Mouse (Mus musculus) erythroblast, embryonic 14.5 days (primary cell): ENCODE results near the gene Neto2. TPM values are rescaled to one million over a fixed set of nuclear protein-coding genes. Genes with fewer than 3 reads are reported as not detected.

Experiments used
- H3K27me3 ChIP-seq: 2 replicates; pipeline ENCODE4 v1.6.1; 2012; ENCODE audit warnings: inconsistent platforms; ENCODE audit not compliant: control insufficient read depth
- H3K36me3 ChIP-seq: 2 replicates; pipeline ENCODE4 v1.6.1; 2012; ENCODE audit warnings: mild to moderate bottlenecking, inconsistent platforms; ENCODE audit not compliant: control insufficient read depth
- H3K4me1 ChIP-seq: 2 replicates; pipeline ENCODE4 v1.6.1; 2012; ENCODE audit warnings: inconsistent platforms; ENCODE audit not compliant: control insufficient read depth
- H3K4me3 ChIP-seq: replicated peaks from 2 replicates; pipeline ENCODE3; 2012; ENCODE audit warnings: moderate library complexity, mild to moderate bottlenecking, inconsistent platforms
- H3K9me3 ChIP-seq: 2 replicates; pipeline ENCODE4 v1.6.1; 2012; ENCODE audit warnings: low read length, inconsistent platforms, mixed read lengths; ENCODE audit not compliant: control insufficient read depth
- GATA1 ChIP-seq: IDR thresholded peaks from 2 replicates; pipeline ENCODE4 v1.6.1; 2012; ENCODE audit warnings: low read length, inconsistent platforms, mixed read lengths
- TAL1 ChIP-seq: IDR thresholded peaks from 3 replicates; pipeline ENCODE4 v1.6.1; 2012; ENCODE audit warnings: low read length, inconsistent platforms, mixed read lengths
- polyA plus RNA-seq: library from polyadenylated mRNA; stranded (reverse); fragments of >175 nt; gene quantifications from 2 replicates; pipeline ENCODE4 v1.2.3, GENCODE M21; 2012

The Neto2 gene
- polyA plus RNA-seq, 1 experiment = 0.01 TPM

DNA sequence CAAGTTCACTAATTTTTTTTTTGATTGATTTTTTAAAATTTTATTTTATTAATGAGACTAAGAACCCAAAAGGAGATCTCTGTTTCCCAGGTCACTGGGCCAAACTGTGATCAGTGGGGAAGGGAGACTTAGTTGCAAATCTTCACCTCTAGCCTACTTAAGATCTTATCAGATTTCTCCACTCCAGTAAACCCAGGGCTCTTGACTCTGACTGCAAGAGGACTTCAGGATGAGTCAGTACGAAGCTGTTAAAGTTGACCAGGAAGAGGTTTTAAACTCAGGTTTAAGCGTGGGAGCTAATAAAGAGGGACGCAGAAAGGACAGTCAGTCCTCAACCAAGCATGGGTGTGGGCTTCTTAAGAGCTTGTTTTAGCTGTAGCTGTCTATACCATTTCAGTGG, 107.4 kb downstream of the Neto2 start:
- no peak for TF ChIP-seq TAL1
- no peak for TF ChIP-seq GATA1
- Histone ChIP-seq H3K4me1 (no peaks in the 10 kb centered on the region), H3K9me3 (no peaks in the 10 kb centered on the region), H3K4me3 (no peak overlapping the region), H3K27me3 (no peaks in the 10 kb centered on the region), H3K36me3 (no peaks in the 10 kb centered on the region)

DNA sequence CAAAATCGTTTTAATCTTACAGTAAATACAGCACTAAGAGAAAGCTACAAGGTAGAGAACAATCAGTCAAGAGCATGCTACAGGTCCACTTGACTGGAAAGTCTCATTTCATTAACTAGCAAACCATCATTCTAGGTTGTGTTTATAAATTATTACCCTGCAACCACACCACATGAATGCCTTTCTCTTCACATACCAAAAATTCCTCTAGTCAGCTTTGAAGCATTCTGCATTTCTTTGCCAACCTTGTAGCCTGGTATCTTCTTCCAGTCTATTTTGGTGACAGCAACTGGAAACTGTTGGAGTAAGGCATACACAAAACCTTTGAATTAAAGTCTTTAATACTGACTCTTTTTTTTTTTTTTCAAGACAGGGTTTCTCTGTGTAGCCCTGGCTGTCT, 109.2 kb downstream of the Neto2 start:
- Histone ChIP-seq H3K9me3 (no peaks in the 10 kb centered on the region), H3K36me3 (no peaks in the 10 kb centered on the region), H3K4me3 (no peak overlapping the region), H3K27me3 (no peaks in the 10 kb centered on the region), H3K4me1 (no peaks in the 10 kb centered on the region)
- TF ChIP-seq GATA1 (no peak), TAL1 (no peak)

DNA sequence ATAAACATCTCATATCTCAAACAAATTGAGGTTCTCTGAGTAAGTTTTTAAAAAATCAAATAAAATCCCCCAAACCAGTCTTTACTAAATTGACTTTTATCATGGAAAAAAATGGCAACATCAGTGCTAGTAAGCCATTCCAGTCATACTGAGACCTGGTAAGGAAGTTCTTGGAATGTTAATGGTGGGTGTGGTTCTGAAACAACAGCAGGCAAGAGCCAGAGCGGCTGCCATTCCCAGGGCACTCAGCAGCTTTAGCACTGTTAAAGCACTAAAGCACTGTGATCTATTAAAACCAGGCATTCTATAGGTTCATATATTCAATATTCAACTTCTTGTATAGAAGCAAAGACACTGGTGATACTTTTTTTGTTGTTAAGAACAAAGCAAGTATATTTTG, 110.5 kb downstream of the Neto2 start:
- Histone ChIP-seq H3K36me3 (no peaks in the 10 kb centered on the region), H3K9me3 (no peaks in the 10 kb centered on the region)
- TF ChIP-seq GATA1 = no peak
- TF ChIP-seq TAL1 = no peak

DNA sequence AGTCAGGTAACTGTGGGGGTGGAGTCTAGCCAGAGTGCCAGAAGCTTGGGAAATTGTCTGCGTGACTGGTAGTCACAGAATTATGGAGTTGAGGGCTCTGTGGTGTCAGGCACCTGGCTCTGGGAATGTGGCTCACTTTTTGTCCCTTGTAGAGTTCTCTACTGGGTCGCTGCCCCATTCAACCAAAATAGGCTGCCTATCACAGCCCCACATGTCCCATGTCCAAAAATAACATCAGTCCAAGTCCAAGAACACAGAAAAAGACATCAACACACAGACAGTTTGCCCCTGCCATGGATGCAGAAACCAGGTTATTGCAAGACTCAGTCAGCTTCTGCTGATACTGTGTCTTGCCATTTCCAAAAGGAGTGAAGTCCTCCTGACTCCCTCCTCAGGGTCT, 112.1 kb downstream of the Neto2 start:
- Histone ChIP-seq H3K4me1 (no peaks in the 10 kb centered on the region), H3K9me3 (no peaks in the 10 kb centered on the region), H3K4me3 (no peak overlapping the region), H3K36me3 (no peaks in the 10 kb centered on the region), H3K27me3 (no peaks in the 10 kb centered on the region)
- TF ChIP-seq TAL1 (no peak), GATA1 (no peak)

More for the DNA sequence above, 110.5 kb downstream of the Neto2 start:
- Histone ChIP-seq H3K4me3 (no peak overlapping the region), H3K27me3 (no peaks in the 10 kb centered on the region), H3K4me1 (no peaks in the 10 kb centered on the region)

Other genes starting within 250 kb of the Neto2 start
- gene Gpt2, start 208.3 kb downstream of the Neto2 start, polyA plus RNA-seq = 0.09 TPM in 1 of 2 replicates, not detected in the other
- gene Dnaja2, start 145.6 kb downstream of the Neto2 start, polyA plus RNA-seq = 3.1 and 4.2 TPM in 2 replicates
- 0.28 and 0.41 TPM in 2 replicates for gene Itfg1, start 140.0 kb upstream of the Neto2 start, polyA plus RNA-seq
- 0.03 and 0.10 TPM in 2 replicates for gene Phkb, start 140.0 kb upstream of the Neto2 start, polyA plus RNA-seq